Mouse (Mus musculus): ENCODE measurements around the gene Olfr1253.

Olfr1253 gene

GRCm38 (mm10) chr2:89756990-89757389 lies at the start of gene Olfr1253:
Gene Olfr1253, minus strand, starts transcription at chr2:89757090.
- DNase-seq (ENCODE audit: low read depth in 2 of 2, low spot score in 2 of 2): no peak

DNA sequence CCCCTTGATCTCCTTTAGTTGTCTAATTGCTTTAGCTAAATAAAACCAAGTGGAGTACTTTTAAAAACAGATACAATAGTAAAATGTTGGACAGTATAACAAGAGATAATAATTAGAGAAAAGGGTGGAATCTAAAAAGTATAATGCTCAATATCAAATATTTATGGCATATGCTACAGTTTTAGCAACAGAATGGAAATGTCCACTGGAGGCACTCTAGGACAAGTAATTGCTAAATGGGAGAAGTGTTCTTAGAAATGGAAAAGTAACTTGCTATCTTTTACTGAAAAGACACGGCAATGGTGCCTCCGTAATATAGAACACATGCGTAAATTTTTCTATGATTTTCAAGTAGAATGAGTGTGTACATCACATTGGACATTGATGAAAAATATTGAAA lies 42.7 kb upstream of the Olfr1253 start:
- no peak for DNase-seq (ENCODE audit: low read depth in 2 of 2, low spot score in 2 of 2)

DNA sequence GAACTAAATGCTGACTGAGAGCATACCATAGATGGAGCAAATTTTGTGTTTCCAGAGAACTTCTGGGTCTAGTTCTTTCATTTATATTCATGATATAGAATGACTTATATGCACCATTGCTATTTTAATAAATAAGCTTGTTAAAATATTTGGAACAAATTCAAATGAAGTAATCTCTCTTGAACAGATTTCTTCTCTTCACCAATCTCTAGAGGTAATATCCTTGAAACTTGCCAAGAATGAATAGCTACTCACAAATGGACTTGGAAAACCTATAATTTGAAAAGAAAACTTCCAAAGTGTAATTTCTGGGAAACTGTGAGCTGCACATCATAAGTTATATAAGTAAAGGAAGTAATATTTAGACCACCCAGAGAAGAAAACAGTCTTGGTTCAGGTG lies 36.6 kb upstream of the Olfr1253 start, which contains the start of gene Olfr1254:
Olfr1254 (minus strand) TSS at position 101 of the 400 bp plus-strand sequence.
- no peak for DNase-seq (ENCODE audit: low read depth in 2 of 2, low spot score in 2 of 2)

GRCm38 (mm10) chr2:89724912-89725311 lies 32.0 kb downstream of the Olfr1253 start, which contains the start of gene Olfr1252:
Gene Olfr1252, minus strand, starts transcription at chr2:89725012.
- DNase-seq (ENCODE audit: low read depth in 2 of 2, low spot score in 2 of 2): no peak

Measured in CD8-positive naive resting alpha-beta T cell, adult 2 months (primary cell).